Comparison of ENCODE assay signal across 1 mouse cellular context in genomic region chr2:164516592-164516991, GRCm38 (mm10).
A peak's percentile ranks its signal among the peaks of the same experiment; 100 is the strongest.
TF ChIP-seq lines count a peak whose summit lies in the region.

No protein-coding gene starts in this region.

TF ChIP-seq in MEL, 35 proteins besides CTCF, POLR2A, EP300 and RAD21:
- TF ChIP-seq CHD1 (IDR thresholded peaks at IDR 0.05; ENCODE audit: low read depth, low read length) (no peak), MAFK (IDR thresholded peaks at IDR 0.05; ENCODE audit: borderline replicate concordance, low read depth, low read length) (no peak), RCOR1 (IDR thresholded peaks at IDR 0.05; ENCODE audit: low read depth, low read length) (peak; percentile 72; the same call in 1 of the 2 replicates), MAZ (IDR thresholded peaks at IDR 0.05; ENCODE audit: low read depth, low read length) (no peak), HCFC1 (IDR thresholded peaks at IDR 0.05; ENCODE audit: low read depth, low read length) (no peak)
